Mouse (Mus musculus): Measurements from ENCODE around the gene Pramef8. TPM values are rescaled to one million over a fixed set of nuclear protein-coding genes. Genes with fewer than 3 reads are reported as not detected.
"Not testable (repeated sequence)": the region's sequence is repeated elsewhere in the genome, so short reads cannot be mapped to it uniquely, and the experiment has no call there.

Pramef8 gene
- total and polyA plus RNA-seq, 2 experiments: 2.1 to 5.2 TPM

GRCm38 (mm10) chr4:143413621-143414020, 1.4 kb downstream of the Pramef8 start:
- WGBS: 98% methylated on average over 1 of the region's 1 CpGs
- Histone ChIP-seq H3K9ac (ENCODE audit: low read depth, low read length) (no peak overlapping the region), H3K36me3 (ENCODE audit: control insufficient read depth, insufficient read depth, low read length) (peaks cover 29% of the 10 kb centered on the region), H3K79me2 (ENCODE audit: control insufficient read depth, insufficient read depth, low read length) (no peaks in the 10 kb centered on the region), H3K27ac (replicated peaks; ENCODE audit: insufficient read depth, low read depth, low read length) (no peak overlapping the region), H3K4me1 (ENCODE audit: control insufficient read depth, insufficient read depth, low read length) (0 out of 2 replicates have a peak, but pooled peaks cover 2% of the 10 kb centered on the region), H3K27me3 (ENCODE audit: control insufficient read depth, insufficient read depth, low read length) (no peaks in the 10 kb centered on the region), H3K4me3 (ENCODE audit: insufficient read depth, low read depth, low read length) (no peak overlapping the region)
- TF ChIP-seq POLR2A (IDR thresholded peaks at IDR 0.05; ENCODE audit: extremely low read depth, insufficient read depth, low read length) (no peak), CTCF (IDR thresholded peaks at IDR 0.05; ENCODE audit: low read depth, low read length) (no peak)
- no peak for DNase-seq (ENCODE audit: extremely low read depth, low read depth, low spot score)

GRCm38 (mm10) chr4:143414121-143414520, 1.9 kb downstream of the Pramef8 start:
- Histone ChIP-seq H3K4me1 (ENCODE audit: control insufficient read depth, insufficient read depth, low read length) (0 out of 2 replicates have a peak, but pooled peaks cover 2% of the 10 kb centered on the region), H3K79me2 (ENCODE audit: control insufficient read depth, insufficient read depth, low read length) (no peaks in the 10 kb centered on the region), H3K27ac (replicated peaks; ENCODE audit: insufficient read depth, low read depth, low read length) (no peak overlapping the region), H3K4me3 (ENCODE audit: insufficient read depth, low read depth, low read length) (no peak overlapping the region), H3K36me3 (ENCODE audit: control insufficient read depth, insufficient read depth, low read length) (peaks cover 33% of the 10 kb centered on the region), H3K9ac (ENCODE audit: low read depth, low read length) (no peak overlapping the region), H3K27me3 (ENCODE audit: control insufficient read depth, insufficient read depth, low read length) (no peaks in the 10 kb centered on the region)
- WGBS: 97% methylated on average over 3 of the region's 3 CpGs
- TF ChIP-seq CTCF (IDR thresholded peaks at IDR 0.05; ENCODE audit: low read depth, low read length) (no peak), POLR2A (IDR thresholded peaks at IDR 0.05; ENCODE audit: extremely low read depth, insufficient read depth, low read length) (no peak)
- DNase-seq (ENCODE audit: extremely low read depth, low read depth, low spot score): no peak

DNA sequence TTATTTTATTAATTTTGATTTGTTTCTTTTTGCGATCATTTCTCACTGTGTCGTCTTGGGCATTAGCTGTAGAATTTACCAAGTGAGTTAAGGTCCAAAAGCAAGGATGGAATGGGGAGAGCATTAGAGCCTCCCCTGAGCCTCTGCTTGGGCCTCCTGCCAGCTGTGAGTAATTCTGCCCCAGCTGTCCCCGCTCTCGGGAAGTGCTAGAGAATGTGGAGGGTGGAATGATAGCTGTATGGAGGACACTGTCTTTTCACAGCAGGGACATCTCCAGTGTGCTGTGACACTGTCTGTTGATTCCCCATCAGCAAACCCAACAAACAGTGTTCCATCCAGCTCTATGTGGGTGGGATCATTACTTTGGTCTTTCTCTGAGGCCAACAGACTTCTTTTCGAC, 14.5 kb downstream of the Pramef8 start:
- H3K27me3 ChIP-seq (ENCODE audit: control insufficient read depth, insufficient read depth, low read length); H3K9ac ChIP-seq (ENCODE audit: low read depth, low read length); DNase-seq (ENCODE audit: extremely low read depth, low read depth, low spot score); H3K4me3 ChIP-seq (ENCODE audit: insufficient read depth, low read depth, low read length); H3K27ac ChIP-seq (replicated peaks; ENCODE audit: insufficient read depth, low read depth, low read length); H3K4me1 ChIP-seq (ENCODE audit: control insufficient read depth, insufficient read depth, low read length); H3K79me2 ChIP-seq (ENCODE audit: control insufficient read depth, insufficient read depth, low read length); H3K36me3 ChIP-seq (ENCODE audit: control insufficient read depth, insufficient read depth, low read length): not testable (repeated sequence)
- 81% methylated on average over 5 of the region's 5 CpGs for WGBS

DNA sequence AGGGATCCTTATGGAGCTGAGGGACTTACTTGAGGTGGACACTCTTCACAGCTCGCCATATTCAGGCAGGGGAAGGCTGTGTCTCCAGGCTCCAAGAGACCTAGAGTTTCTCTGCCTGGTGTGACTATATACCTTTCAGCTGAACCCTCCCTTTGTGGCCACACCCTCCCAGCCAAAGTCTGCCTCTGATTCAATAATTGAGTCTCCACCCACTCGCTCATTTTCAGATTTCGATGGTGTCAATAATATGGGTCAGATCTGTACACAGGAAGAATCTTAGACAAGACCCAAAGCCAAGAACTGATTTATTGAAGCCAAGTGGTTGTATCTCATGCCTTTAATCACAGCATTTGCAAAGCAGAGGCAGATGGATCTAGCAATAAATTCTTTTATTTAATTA, 38.0 kb downstream of the Pramef8 start, which contains the start of gene Oog4:
TSS of gene Oog4 (minus strand) at position 101 of the 400 bp plus-strand sequence.
- Histone ChIP-seq H3K79me2 (ENCODE audit: control insufficient read depth, insufficient read depth, low read length) (no peaks in the 10 kb centered on the region), H3K27ac (replicated peaks; ENCODE audit: insufficient read depth, low read depth, low read length) (no peak within 1 kb of the TSS), H3K27me3 (ENCODE audit: control insufficient read depth, insufficient read depth, low read length) (no peaks in the 10 kb centered on the region), H3K36me3 (ENCODE audit: control insufficient read depth, insufficient read depth, low read length) (no peaks in the 10 kb centered on the region), H3K4me1 (ENCODE audit: control insufficient read depth, insufficient read depth, low read length) (no peaks in the 10 kb centered on the region), H3K4me3 (ENCODE audit: insufficient read depth, low read depth, low read length) (no peak within 1 kb of the TSS), H3K9ac (ENCODE audit: low read depth, low read length) (no peak within 1 kb of the TSS)
- WGBS: 81% methylated on average over 3 of the region's 3 CpGs
- DNase-seq (ENCODE audit: extremely low read depth, low read depth, low spot score): no peak
- no peak for TF ChIP-seq CTCF (IDR thresholded peaks at IDR 0.05; ENCODE audit: low read depth, low read length)
- TF ChIP-seq POLR2A (IDR thresholded peaks at IDR 0.05; ENCODE audit: extremely low read depth, insufficient read depth, low read length): no peak

Other genes with a start within 250 kb of the Pramef8 start
- gene Prdm2, start 199.4 kb upstream of the Pramef8 start, total RNA-seq (2014; rRNA removed): 6.9 and 8.1 TPM in 2 replicates
- 4.9 and 7.9 TPM in 2 replicates for gene Prdm2, start 199.4 kb upstream of the Pramef8 start, polyA plus RNA-seq (2012; rRNA removed)
- gene Pdpn, start 112.9 kb upstream of the Pramef8 start, total RNA-seq (2014; rRNA removed): 0.40 TPM in 1 of 2 replicates, not detected in the other
- gene Pdpn, start 112.9 kb upstream of the Pramef8 start, polyA plus RNA-seq (2012; rRNA removed): 0.17 and 0.39 TPM in 2 replicates
- gene Lrrc38, start 62.7 kb upstream of the Pramef8 start, total RNA-seq (2014; rRNA removed): not detected in 2 replicates
- not detected in 2 replicates for gene Lrrc38, start 62.7 kb upstream of the Pramef8 start, polyA plus RNA-seq (2012; rRNA removed)
- not detected in 2 replicates for gene Pramel1, start 18.0 kb upstream of the Pramef8 start, total RNA-seq (2014; rRNA removed)
- gene Pramel1, start 18.0 kb upstream of the Pramef8 start, polyA plus RNA-seq (2012; rRNA removed): not detected in 2 replicates
- not detected in 2 replicates for gene Oog4, start 37.9 kb downstream of the Pramef8 start, total RNA-seq (2014; rRNA removed)
- not detected in 2 replicates for gene Oog4, start 37.9 kb downstream of the Pramef8 start, polyA plus RNA-seq (2012; rRNA removed)
- not detected in 2 replicates for gene Gm13043, start 98.9 kb downstream of the Pramef8 start, total RNA-seq (2014; rRNA removed)
- not detected in 2 replicates for gene Gm13043, start 98.9 kb downstream of the Pramef8 start, polyA plus RNA-seq (2012; rRNA removed)
- not detected in 2 replicates for gene Gm13040, start 123.5 kb downstream of the Pramef8 start, total RNA-seq (2014; rRNA removed)
- not detected in 2 replicates for gene Gm13040, start 123.5 kb downstream of the Pramef8 start, polyA plus RNA-seq (2012; rRNA removed)
- not detected in 2 replicates for gene BC080695, start 139.3 kb downstream of the Pramef8 start, total RNA-seq (2014; rRNA removed)
- gene BC080695, start 139.3 kb downstream of the Pramef8 start, polyA plus RNA-seq (2012; rRNA removed): not detected in 2 replicates
- gene Gm13057, start 139.3 kb downstream of the Pramef8 start, total RNA-seq (2014; rRNA removed): not detected in 2 replicates
- gene Gm13057, start 139.3 kb downstream of the Pramef8 start, polyA plus RNA-seq (2012; rRNA removed): not detected in 2 replicates
- gene Gm13083, start 202.6 kb downstream of the Pramef8 start, total RNA-seq (2014; rRNA removed): not detected in 2 replicates
- gene Gm13083, start 202.6 kb downstream of the Pramef8 start, polyA plus RNA-seq (2012; rRNA removed): not detected in 2 replicates
- gene Gm13088, start 244.8 kb downstream of the Pramef8 start, total RNA-seq (2014; rRNA removed): not detected in 2 replicates
- gene Gm13088, start 244.8 kb downstream of the Pramef8 start, polyA plus RNA-seq (2012; rRNA removed): not detected in 2 replicates